Mouse (Mus musculus): ENCODE measurements at regions not wholly inside any gene's neighbourhood (a gene's known extent, or its start where the extent isn't known, plus 50 kb on each side); places are given as distances from the start of the nearest gene placed in this dataset.

DNA sequence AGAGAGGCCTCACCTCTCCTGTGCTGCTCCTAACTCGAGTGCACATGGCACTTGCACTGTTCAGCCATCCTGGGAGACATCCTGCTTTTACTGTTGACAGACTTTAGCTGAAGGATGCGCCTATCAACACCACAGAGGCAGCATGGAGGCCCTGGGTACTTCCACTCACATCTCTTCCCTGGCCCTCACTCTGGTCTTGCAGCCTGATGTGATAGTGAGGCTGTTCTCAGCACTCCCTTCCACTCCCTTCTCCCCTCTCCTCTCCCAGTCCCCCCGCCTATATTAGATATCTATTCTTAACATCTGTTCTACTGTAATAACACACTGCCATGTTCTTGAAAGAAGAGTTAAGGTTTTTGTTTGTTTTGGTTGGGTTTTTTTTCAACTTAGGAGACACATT lies 50.2 kb upstream of the Bod1 start:
- DNase-seq = no peak

DNA sequence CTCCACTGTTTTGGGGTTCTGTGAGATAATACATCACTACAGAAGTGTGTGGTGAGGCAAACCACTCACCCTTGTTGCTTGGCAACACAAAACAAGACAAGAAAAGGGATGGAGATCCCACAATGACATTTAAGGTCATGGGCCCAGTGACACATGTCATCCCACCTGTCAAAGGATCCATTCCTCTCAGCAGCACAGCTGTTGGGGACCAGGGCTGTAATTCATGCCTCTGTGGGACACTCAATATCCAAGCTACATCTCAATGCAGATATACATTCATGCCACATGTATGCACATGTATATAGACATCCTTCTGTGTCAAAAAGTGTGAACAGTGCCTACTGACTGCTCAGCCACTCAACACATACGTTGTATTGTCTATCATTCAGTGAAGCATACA lies 52.8 kb upstream of the Bod1 start:
- DNase-seq = no peak

GRCm38 (mm10) chr11:31725936-31726647 lies 54.4 kb upstream of the Bod1 start:
- no peak for DNase-seq

DNA sequence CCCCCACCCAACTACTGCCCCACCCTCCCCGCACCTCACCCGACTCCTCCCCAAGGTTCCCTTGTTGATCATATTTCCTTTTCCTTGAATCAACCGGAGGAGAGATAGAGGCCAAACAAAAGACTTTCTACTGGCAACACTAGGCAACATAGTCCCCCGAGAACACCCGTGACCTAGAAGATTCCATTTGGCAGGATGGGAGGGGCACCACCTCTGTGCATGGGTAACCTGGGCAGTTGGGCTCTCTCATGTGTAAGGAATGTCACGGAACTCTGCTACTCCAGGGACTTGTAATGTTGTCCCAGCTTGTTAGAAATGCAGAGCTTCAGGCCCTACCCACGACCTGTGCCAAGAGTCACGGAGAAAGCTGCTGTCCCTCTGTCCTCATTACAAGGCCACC lies 55.6 kb upstream of the Bod1 start:
- no peak for DNase-seq

- peak; percentile 33 for DNase-seq
These were observed 58.0 kb upstream of the Bod1 start for GRCm38 (mm10) chr11:31729728-31730127.

- no peak for DNase-seq
These were observed 58.5 kb upstream of the Bod1 start for GRCm38 (mm10) chr11:31730181-31730580.

DNA sequence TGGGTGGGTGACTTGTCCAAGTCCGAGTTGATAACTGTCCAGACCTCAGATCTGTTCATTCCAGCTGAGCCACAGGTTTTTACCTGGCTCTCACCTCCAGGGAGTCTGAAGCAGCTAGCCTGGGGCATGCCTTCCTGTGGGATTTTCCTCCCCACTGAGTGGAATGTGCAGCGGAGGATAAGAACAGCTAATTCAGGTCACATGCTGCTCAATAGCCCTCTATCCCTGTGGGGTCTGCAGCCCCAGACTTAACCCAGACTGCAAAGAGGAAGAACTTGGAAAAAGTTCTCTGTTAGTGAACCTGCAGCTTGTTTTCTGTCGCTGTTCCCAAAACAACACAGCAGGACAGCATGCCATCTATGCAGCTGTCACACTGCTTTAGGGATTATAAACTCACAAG lies 59.0 kb upstream of the Bod1 start:
- DNase-seq = no peak

DNA sequence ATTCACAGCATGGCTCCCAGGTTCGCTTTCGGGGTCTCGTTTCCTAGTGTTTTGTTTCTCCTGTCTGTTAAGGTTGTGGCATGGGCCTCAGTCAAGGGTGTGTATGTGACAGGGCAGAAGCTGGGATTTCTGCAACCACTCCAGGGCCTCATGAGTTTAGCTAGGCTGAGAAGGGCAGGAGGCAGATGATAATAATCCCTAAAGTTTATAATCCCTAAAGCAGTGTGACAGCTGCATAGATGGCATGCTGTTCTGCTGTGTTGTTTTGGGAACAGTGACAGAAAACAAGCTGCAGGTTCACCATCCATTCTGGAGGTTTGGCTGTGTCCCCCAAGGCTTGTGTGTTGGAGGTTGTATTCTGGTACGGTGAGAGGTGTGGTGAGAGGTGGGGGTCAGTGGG lies 59.8 kb upstream of the Bod1 start:
- no peak for DNase-seq

- no peak for DNase-seq
These were observed 60.7 kb upstream of the Bod1 start for GRCm38 (mm10) chr11:31732342-31732741.

GRCm38 (mm10) chr11:31732958-31733357 lies 61.3 kb upstream of the Bod1 start:
- DNase-seq = no peak

- DNase-seq = peak; percentile 66
These were observed 62.4 kb upstream of the Bod1 start for GRCm38 (mm10) chr11:31734091-31734490.

DNA sequence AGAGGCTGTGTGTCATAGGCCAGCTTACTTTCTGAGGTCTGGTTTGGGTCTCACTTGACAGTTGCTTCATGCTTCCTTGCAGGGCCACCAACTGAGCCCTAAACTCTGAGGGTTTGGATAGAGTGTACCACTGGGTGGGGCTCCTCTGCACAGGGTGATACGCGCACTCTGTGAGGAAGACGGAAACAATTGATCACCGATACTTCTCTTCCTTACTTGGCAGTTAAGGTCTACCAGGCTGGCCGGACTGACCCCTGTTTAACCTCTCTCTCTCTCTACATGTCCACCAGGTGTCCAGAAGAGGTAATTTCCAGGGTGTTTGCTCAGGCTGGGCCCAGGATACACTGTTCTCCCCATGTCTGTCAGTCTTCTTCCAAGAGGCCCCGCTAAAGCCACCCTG lies 63.6 kb upstream of the Bod1 start:
- DNase-seq = no peak

DNA sequence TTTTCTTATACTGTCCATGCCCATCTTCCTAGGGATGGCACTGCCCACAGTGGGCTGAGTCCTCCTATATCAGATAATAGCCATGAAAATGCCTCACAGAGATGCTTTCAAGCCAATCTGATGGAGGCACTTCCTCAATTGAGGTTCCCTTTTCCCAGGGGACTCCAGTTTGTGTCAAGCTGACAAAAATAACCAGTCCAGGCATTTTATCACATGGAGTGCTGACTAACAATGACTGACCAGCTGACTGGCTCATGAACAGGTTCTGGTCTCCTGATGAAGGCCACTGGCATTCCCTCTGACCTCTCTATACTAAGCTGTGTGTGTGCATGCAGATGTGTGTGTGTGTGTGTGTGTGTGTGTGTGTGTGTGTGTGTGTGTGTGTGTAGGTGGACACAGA lies 64.4 kb upstream of the Bod1 start:
- DNase-seq = no peak

- no peak for DNase-seq
These were observed 64.9 kb upstream of the Bod1 start for GRCm38 (mm10) chr11:31736556-31737089.

- no peak for DNase-seq
These were observed 66.7 kb upstream of the Bod1 start for GRCm38 (mm10) chr11:31738148-31739021.

DNA sequence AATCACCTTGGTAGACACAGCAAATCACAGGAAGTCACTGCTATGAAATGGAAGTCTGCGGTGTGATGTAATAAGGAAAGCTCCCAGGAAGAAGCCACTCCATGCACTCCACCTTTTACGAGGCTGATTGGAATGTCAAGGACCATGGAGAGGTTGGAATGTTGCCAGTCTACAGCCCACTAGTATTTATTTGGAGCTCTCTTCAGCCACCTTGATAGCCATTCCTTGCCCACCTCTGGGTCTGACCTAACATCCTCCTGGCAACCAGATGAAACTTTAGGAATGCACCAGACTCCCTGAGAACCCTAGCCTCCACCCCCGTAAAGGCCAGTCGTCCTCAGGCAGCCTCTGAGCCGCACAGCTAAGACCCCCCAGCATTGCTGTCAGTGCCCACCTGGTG lies 68.7 kb upstream of the Bod1 start:
- no peak for DNase-seq

- no peak for DNase-seq
These were observed 70.5 kb upstream of the Bod1 start for GRCm38 (mm10) chr11:31742160-31742559.

DNA sequence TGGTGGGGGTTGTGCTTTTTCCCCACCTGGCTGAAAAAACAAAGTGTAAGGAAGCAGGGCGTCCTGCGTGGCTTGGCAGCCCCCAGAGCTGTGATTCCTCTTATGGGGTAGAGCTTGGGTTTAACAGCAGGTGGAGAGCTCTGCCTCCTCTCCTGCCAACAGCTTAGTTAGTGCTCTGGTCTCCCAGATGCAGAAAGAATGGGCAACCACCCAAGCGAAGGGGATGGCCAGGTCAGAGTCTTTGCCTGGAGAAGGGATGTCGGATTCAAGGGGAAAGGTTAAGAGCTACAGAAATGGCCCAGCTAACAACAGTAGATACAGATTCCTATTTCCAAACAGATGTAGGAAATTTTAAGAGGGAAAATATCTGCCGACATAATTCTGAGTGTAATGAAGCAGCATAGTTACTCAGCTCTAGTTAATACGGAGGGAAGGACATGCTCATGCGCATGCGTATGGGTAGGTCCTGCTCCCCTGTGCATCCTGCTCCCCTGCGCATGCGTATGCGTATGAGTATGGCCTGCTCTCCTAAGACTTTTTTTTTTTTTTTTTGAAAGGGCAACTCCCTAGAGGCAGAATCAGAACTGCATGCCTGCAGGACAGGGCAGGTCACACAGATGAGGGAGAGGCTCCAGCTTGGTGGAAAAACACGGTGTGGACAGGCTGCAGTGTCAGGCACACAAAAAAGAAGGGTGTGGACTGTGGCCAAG lies 72.5 kb upstream of the Bod1 start:
- no peak for DNase-seq

- no peak for DNase-seq
These were observed 73.6 kb upstream of the Bod1 start for GRCm38 (mm10) chr11:31745028-31745865.

DNA sequence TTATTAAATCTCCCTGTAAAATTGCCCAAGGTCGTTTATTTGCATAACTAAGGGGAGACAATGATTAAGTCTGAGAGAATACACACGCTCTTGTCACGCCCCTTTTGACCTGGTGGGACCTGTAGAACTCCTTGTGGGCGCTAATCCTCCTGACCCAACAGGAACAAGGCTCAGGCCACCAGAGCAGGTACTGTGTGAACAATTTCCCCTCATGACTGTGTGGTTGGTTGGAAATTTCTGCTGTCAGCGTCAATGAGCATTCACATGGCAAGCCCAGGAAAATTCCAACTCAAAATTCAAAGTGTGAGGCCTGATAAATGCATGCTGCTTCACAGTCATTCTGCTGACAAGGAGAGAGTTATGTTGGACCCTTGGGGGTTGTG lies 74.2 kb upstream of the Bod1 start:
- no peak for DNase-seq

DNA sequence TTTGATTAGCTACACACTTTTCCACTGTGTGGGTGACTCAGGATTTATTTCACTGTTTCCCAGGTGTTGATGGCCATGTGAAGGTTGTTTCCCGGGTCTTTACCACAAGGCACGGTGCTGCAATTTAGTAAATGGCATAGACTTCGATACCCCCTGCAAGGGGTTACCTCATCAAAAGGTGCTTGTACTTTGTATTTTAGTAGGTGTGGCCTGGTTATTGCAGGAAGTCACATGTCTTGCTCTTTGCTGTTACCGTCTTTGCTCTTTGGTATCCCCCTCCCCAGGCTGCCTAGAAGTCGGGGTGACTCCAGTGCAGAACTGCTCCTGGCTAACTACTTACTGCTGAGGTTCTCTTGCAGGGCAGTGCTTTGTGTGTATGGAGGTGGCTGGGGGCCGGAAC lies 74.8 kb upstream of the Bod1 start:
- DNase-seq = no peak

- no peak for DNase-seq
These were observed 75.3 kb upstream of the Bod1 start for GRCm38 (mm10) chr11:31746939-31747338.
